Mouse (Mus musculus) heart, postnatal 25 days (tissue): ENCODE results near the gene Kmt2c. TPM values are rescaled to one million over a fixed set of nuclear protein-coding genes. Genes with fewer than 3 reads are reported as not detected.
"Not testable (repeated sequence)": the region's sequence is repeated elsewhere in the genome, so short reads cannot be mapped to it uniquely, and the experiment has no call there.

Experiments
- DNase-seq: peaks from one replicate; pipeline ENCODE4 v3.0.0; 2022; ENCODE audit warnings: low spot score
- intact Hi-C: fragments of 180-260 bp; cut with DNase I; formaldehyde crosslinking; loops from one replicate; pipeline ENCODE4 v1.15.1; 2025
- total RNA-seq, 2 experiments: library from RNA; stranded (reverse); gene quantifications; 2 replicates each; pipeline ENCODE4 v1.2.3; 2021

Kmt2c gene
- total RNA-seq, 2 experiments from 2014 or later = 38.4 to 45.5 TPM

DNA sequence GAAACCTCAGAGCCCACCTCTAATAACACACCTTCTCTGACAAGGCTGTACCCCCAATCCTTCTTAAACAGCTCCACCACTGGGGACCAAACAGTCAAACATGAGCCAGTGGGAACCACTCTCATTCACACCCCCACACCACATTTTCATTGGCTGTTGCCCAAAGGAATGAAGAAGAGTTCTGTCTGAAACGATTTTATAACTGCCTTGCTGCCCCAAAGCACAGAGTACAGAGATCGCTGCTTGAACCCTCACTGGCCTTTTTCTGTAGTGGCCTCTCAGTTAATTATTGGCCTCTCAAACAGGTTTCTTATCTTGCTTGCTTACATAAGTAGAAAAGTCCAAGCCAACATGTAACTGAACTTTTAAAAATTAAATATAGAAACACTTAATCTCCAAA lies 246.2 kb downstream of the Kmt2c start:
- intact Hi-C loops = no loop called here
- no peak for DNase-seq

GRCm38 (mm10) chr5:25247036-25247435 lies 251.5 kb downstream of the Kmt2c start:
- intact Hi-C loops = no loop called here
- no peak for DNase-seq

DNA sequence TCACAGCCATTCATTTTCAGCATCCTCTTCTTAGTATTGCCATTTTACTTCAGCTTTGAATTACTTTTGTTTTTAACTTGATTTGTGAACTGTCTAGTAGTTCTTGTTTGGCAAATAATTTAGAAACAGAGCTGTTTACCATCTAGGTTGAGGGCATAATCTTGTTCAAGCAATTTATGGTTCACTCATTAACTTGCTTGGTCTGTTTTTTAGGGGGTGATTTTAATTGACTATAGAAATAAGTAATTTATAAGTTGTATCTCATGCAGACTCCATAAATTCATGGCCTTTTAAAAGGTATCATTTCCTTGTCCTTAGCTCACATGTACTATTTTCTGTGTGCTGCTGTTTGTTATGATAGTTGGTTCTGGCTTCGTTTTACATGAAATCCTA lies 252.1 kb downstream of the Kmt2c start:
- intact Hi-C loops = no loop called here
- DNase-seq = no peak

- intact Hi-C loops = no loop called here
- no peak for DNase-seq
These were observed 252.6 kb downstream of the Kmt2c start for GRCm38 (mm10) chr5:25245806-25246472.

GRCm38 (mm10) chr5:25243101-25243500 lies 255.5 kb downstream of the Kmt2c start:
- DNase-seq = no peak
- intact Hi-C loops = no loop called here

DNA sequence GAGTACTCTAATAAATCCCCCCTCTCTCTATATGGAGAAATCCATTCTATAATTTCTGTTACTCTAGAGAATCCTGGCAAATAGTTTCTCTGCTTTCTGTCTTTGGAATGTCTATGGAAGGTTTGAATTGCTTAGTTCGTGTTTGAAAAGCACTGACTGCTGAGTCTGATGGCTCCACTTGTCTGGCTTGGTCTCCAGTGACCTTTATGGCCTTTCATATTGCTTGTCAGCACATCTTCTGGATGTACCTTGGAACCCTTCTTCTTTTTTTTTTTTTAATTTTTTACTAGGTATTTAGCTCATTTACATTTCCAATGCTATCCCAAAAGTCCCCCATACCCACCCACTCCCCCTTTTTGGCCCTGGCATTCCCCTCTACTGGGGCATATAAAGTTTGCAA lies 274.2 kb downstream of the Kmt2c start:
- intact Hi-C loops = not testable (repeated sequence)

GRCm38 (mm10) chr5:25222752-25223702 lies 275.6 kb downstream of the Kmt2c start, which contains the start of gene E130116L18Rik:
Gene E130116L18Rik (minus strand): TSS chr5:25223153.
- intact Hi-C loops = no loop called here
- peak; percentile 77 for DNase-seq

More for the DNA sequence above, 274.2 kb downstream of the Kmt2c start:
- not testable (repeated sequence) for DNase-seq

Other genes with a start within 250 kb of the Kmt2c start
- gene Cct8l1, start 17.3 kb upstream of the Kmt2c start, total RNA-seq = under 1 TPM in 1 of 2 experiments, not detected in 1; 0.16 TPM
- gene Xrcc2, start 207.0 kb upstream of the Kmt2c start, total RNA-seq = 1 to 10 TPM; 4.9 to 5.5 TPM